Mouse (Mus musculus) intestine, postnatal 0 days (tissue): ENCODE data around the gene Cbr1. TPM values are rescaled to one million over a fixed set of nuclear protein-coding genes. Genes with fewer than 3 reads are reported as not detected.

Source experiments
- ATAC-seq: fragments of 200-750 bp; cut with Nextera tagmentation; 2 replicates; pipeline ENCODE4 v1.8.0; 2017; ENCODE audit warnings: mild to moderate bottlenecking, moderate TSS enrichment, moderate library complexity
- H3K27ac ChIP-seq: fragments of 300-500 bp; sonication (generic); 2 replicates; pipeline ENCODE4 v1.5.1; 2014; ENCODE audit warnings: mild to moderate bottlenecking, low read depth, low read length, moderate library complexity
- H3K27me3 ChIP-seq: fragments of 300-500 bp; sonication (generic); replicated peaks from 2 replicates; pipeline ENCODE4 v1.6.1; 2014; ENCODE audit warnings: low read length, mixed read lengths; ENCODE audit not compliant: control insufficient read depth, insufficient read depth
- H3K36me3 ChIP-seq: fragments of 300-500 bp; sonication (generic); 2 replicates; pipeline ENCODE4 v1.6.1; 2014; ENCODE audit warnings: mild to moderate bottlenecking, moderate library complexity; ENCODE audit not compliant: control insufficient read depth, insufficient read depth
- H3K4me1 ChIP-seq: fragments of 300-500 bp; sonication (generic); replicated peaks from 2 replicates; pipeline ENCODE4 v1.6.1; 2014; ENCODE audit warnings: antibody characterized with exemption, low read length, mixed read lengths; ENCODE audit not compliant: control insufficient read depth, insufficient read depth
- H3K4me2 ChIP-seq: fragments of 300-500 bp; sonication (generic); replicated peaks from 2 replicates; pipeline ENCODE4 v1.6.1; 2014; ENCODE audit warnings: low read depth, mild to moderate bottlenecking, moderate library complexity
- H3K4me3 ChIP-seq: fragments of 300-500 bp; sonication (generic); 2 replicates; pipeline ENCODE4 v1.5.1; 2014; ENCODE audit warnings: low read depth, low read length
- H3K9ac ChIP-seq: fragments of 300-500 bp; sonication (generic); 2 replicates; pipeline ENCODE4 v1.6.1; 2014; ENCODE audit warnings: mild to moderate bottlenecking, low read depth, low read length
- H3K9me3 ChIP-seq: fragments of 300-500 bp; sonication (generic); 2 replicates; pipeline ENCODE4 v1.6.1; 2016; ENCODE audit warnings: mixed run types; ENCODE audit not compliant: control insufficient read depth
- CTCF ChIP-seq: sonication (generic); IDR thresholded peaks from 2 replicates; pipeline ENCODE4 v1.5.1; 2016; ENCODE audit warnings: low read depth, mild to moderate bottlenecking, control low read depth, antibody characterized with exemption, moderate library complexity
- WGBS: fragments of 180-500 bp; shearing (Covaris S2); extraction: QIAGEN DNeasy Blood & Tissue Kit; methylation state at CpG from one replicate; pipeline ENCODE4 v1.1.7; 2014; 5-methylcytosine and 5-hydroxymethylcytosine counted together
- polyA plus RNA-seq: library from polyadenylated mRNA; unstranded; fragments of >200 nt; fragmentation: Nextera tagmentation; extraction: Ambion mirVana; gene quantifications from 2 replicates; pipeline ENCODE4 v1.2.1, GENCODE M21; 2015

Cbr1 gene
- polyA plus RNA-seq, 1 experiment from 2014 or later, result 395 TPM

GRCm38 (mm10) chr16:93594448-93594847 is 11.2 kb upstream of the Cbr1 start:
- Histone ChIP-seq H3K36me3 (peaks cover 24% of the 10 kb centered on the region), H3K27ac (no peak overlapping the region), H3K4me1 (no peaks in the 10 kb centered on the region), H3K9me3 (no peaks in the 10 kb centered on the region), H3K9ac (no peak overlapping the region), H3K4me2 (no peak overlapping the region), H3K4me3 (no peak overlapping the region), H3K27me3 (no peaks in the 10 kb centered on the region)
- WGBS, result 92% methylated on average over 10 of the region's 10 CpGs
- ATAC-seq, result no peak
- TF ChIP-seq CTCF, result no peak

DNA sequence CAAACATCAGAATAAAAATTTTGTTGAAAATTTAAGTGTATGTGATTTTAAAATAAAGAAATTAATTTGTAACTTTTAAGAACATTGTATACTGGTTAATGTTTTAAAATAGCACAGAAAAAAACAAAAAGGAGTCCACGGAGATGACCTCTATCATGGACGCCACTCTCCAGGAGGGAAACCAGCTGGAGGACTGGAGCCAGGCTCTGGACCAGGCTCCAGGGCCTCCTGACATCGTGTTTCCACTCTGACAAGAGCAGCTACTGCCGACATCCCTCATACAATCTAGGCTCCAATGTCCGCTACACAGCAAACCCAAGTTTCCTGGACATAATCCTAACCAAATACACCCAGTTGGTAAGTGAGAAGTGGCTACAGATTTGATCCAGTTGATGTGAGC is 9.9 kb upstream of the Cbr1 start:
- Histone ChIP-seq H3K36me3 (peaks cover 15% of the 10 kb centered on the region), H3K27me3 (no peaks in the 10 kb centered on the region), H3K4me1 (no peaks in the 10 kb centered on the region), H3K4me2 (no peak overlapping the region), H3K9ac (no peak overlapping the region), H3K27ac (no peak overlapping the region), H3K9me3 (no peaks in the 10 kb centered on the region), H3K4me3 (no peak overlapping the region)
- 77% methylated on average over 5 of the region's 5 CpGs for WGBS
- ATAC-seq, result no peak
- no peak for TF ChIP-seq CTCF

- ATAC-seq, result no peak
- H3K4me2 ChIP-seq, result no peak overlapping the region
- H3K36me3 ChIP-seq, result peaks cover 12% of the 10 kb centered on the region
- no peak overlapping the region for H3K4me3 ChIP-seq
- no peak overlapping the region for H3K27ac ChIP-seq
- no peak for TF ChIP-seq CTCF
- no peak overlapping the region for H3K9ac ChIP-seq
- WGBS, result 93% methylated on average over 7 of the region's 7 CpGs
- H3K9me3 ChIP-seq, result no peaks in the 10 kb centered on the region
- no peaks in the 10 kb centered on the region for H3K27me3 ChIP-seq
- H3K4me1 ChIP-seq, result no peaks in the 10 kb centered on the region
Measured at GRCm38 (mm10) chr16:93596807-93597206, 8.8 kb upstream of the Cbr1 start.

DNA sequence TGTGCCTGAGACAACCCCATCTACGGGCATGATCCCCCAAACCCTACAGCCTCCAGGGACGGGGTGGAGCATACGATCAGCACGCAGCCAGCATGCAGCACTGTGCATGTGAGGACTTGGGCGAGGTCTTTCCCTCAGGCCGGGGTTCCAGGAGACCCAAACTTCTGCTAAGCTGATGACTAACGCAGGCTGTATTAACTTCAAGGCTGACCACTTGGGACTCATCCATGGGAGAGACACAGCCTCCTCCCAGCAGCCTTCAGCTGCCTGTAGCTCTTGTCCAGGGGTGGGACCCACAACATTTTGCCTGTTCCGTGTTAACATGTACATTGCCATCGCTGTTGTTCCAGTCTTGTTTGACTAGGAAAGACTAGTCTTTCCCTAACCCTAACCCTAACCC is 8.1 kb upstream of the Cbr1 start:
- H3K4me3 ChIP-seq, result no peak overlapping the region
- H3K4me1 ChIP-seq, result no peaks in the 10 kb centered on the region
- no peak for TF ChIP-seq CTCF
- peaks cover 12% of the 10 kb centered on the region for H3K36me3 ChIP-seq
- ATAC-seq, result no peak
- no peak overlapping the region for H3K9ac ChIP-seq
- WGBS, result 96% methylated on average over 9 of the region's 9 CpGs
- no peak overlapping the region for H3K27ac ChIP-seq
- H3K9me3 ChIP-seq, result no peaks in the 10 kb centered on the region
- no peaks in the 10 kb centered on the region for H3K27me3 ChIP-seq
- H3K4me2 ChIP-seq, result no peak overlapping the region

- TF ChIP-seq CTCF, result no peak
- ATAC-seq, result no peak
- Histone ChIP-seq H3K9me3 (no peaks in the 10 kb centered on the region), H3K27me3 (no peaks in the 10 kb centered on the region), H3K4me3 (no peak overlapping the region), H3K4me2 (no peak overlapping the region), H3K9ac (no peak overlapping the region), H3K4me1 (no peaks in the 10 kb centered on the region; the same call in 1 of the 2 replicates), H3K27ac (no peak overlapping the region), H3K36me3 (peaks cover 3% of the 10 kb centered on the region)
- WGBS, result 80% methylated on average over 6 of the region's 6 CpGs
Measured at GRCm38 (mm10) chr16:93599461-93599860, 6.2 kb upstream of the Cbr1 start.

GRCm38 (mm10) chr16:93603439-93604212 is 2.0 kb upstream of the Cbr1 start, which contains the start of gene Setd4:
Gene Setd4 (minus strand): TSS chr16:93604063.
- peak within 1 kb of the TSS; percentile 87 for H3K27ac ChIP-seq
- ATAC-seq, result peak; percentile 84
- no peaks in the 10 kb centered on the region for H3K9me3 ChIP-seq
- peak; percentile 37 for TF ChIP-seq CTCF
- H3K36me3 ChIP-seq, result no peaks in the 10 kb centered on the region; the same call in 1 of the 2 replicates
- no peaks in the 10 kb centered on the region; the same call in 1 of the 2 replicates for H3K4me1 ChIP-seq
- no peaks in the 10 kb centered on the region for H3K27me3 ChIP-seq
- peak within 1 kb of the TSS; percentile 89 for H3K4me2 ChIP-seq
- H3K4me3 ChIP-seq, result peak within 1 kb of the TSS; percentile 42
- H3K9ac ChIP-seq, result peak within 1 kb of the TSS; percentile 48
- WGBS, result under 1% methylated on average over 55 of the region's 55 CpGs
